9 mouse cellular contexts compared by ENCODE assay signal in genomic region chr9:52678839-52679215, GRCm38 (mm10). TPM values are rescaled to one million over a fixed set of nuclear protein-coding genes. Genes with fewer than 3 reads are reported as not detected.
DNase-seq lines count a peak whose midpoint lies in the region; ATAC-seq and TF ChIP-seq lines count a peak whose summit lies in the region.
"Had no signal": no experiment of that assay in that cellular context is flagged by ENCODE, and none has a peak within 500 bp of the region (broad histone marks: within the 10 kb centered on the region; RNA-seq: fewer than 3 reads in every experiment).

No protein-coding gene starts in this region.

- WGBS in neural tube, embryonic 11.5 days, result 1% methylated on average over 10 of the region's 10 CpGs
- WGBS in limb, embryonic 13.5 days, result under 1% methylated on average over 10 of the region's 10 CpGs
- 2% methylated on average over 10 of the region's 10 CpGs for WGBS in stomach, postnatal 0 days

- no peaks in the 10 kb centered on the region for H3K9me3 ChIP-seq in neural tube, embryonic 11.5 days (ENCODE audit: control insufficient read depth, low read length)
- no peaks in the 10 kb centered on the region for H3K9me3 ChIP-seq in limb, embryonic 13.5 days
- H3K9me3 ChIP-seq in stomach, postnatal 0 days (ENCODE audit: control insufficient read depth, low read length), result no peaks in the 10 kb centered on the region

- no peak for TF ChIP-seq EP300 in stomach, postnatal 0 days (optimal IDR thresholded peaks at IDR 0.05)

- H3K36me3 ChIP-seq in neural tube, embryonic 11.5 days (ENCODE audit: control insufficient read depth, insufficient read depth, low read length), result no peaks in the 10 kb centered on the region
- H3K36me3 ChIP-seq in limb, embryonic 13.5 days, result no peaks in the 10 kb centered on the region
- no peaks in the 10 kb centered on the region for H3K36me3 ChIP-seq in stomach, postnatal 0 days (ENCODE audit: control insufficient read depth, insufficient read depth, low read length)

- H3K27me3 ChIP-seq in neural tube, embryonic 11.5 days (ENCODE audit: control insufficient read depth, insufficient read depth, low read length), result peaks cover 30% of the 10 kb centered on the region
- peaks cover 76% of the 10 kb centered on the region for H3K27me3 ChIP-seq in limb, embryonic 13.5 days
- peaks cover 6% of the 10 kb centered on the region; the same call in 1 of the 2 replicates for H3K27me3 ChIP-seq in stomach, postnatal 0 days (ENCODE audit: control insufficient read depth, insufficient read depth, low read length)

- no peak overlapping the region for H3K27ac ChIP-seq in neural tube, embryonic 11.5 days (ENCODE audit: low read depth, low read length)
- H3K27ac ChIP-seq in limb, embryonic 13.5 days, result no peak overlapping the region
- H3K27ac ChIP-seq in stomach, postnatal 0 days (replicated peaks), result no peak overlapping the region
- H3K27ac ChIP-seq: liver, embryonic 14.5 days had no signal

- no peak for ATAC-seq in neural tube, embryonic 11.5 days (ENCODE audit: insufficient read depth, low FRiP score, low TSS enrichment)
- no peak for ATAC-seq in limb, embryonic 13.5 days (ENCODE audit: low FRiP score, low read depth)
- 0 out of 2 replicates have a peak, but pooled peaks have one; percentile 38 for ATAC-seq in stomach, postnatal 0 days (ENCODE audit: low FRiP score, low TSS enrichment)
- no peak for ATAC-seq in frontal cortex, adult (ENCODE audit: low TSS enrichment)

- peak overlapping the region; percentile 47 for H3K4me3 ChIP-seq in neural tube, embryonic 11.5 days (ENCODE audit: low read depth, low read length)
- H3K4me3 ChIP-seq in limb, embryonic 13.5 days, result peak overlapping the region; percentile 48
- peak overlapping the region; percentile 29; the same call in 1 of the 2 replicates for H3K4me3 ChIP-seq in stomach, postnatal 0 days (ENCODE audit: low read depth, low read length)

- peak overlapping the region; percentile 44 for H3K9ac ChIP-seq in neural tube, embryonic 11.5 days (ENCODE audit: low read length)
- no peak overlapping the region; the same call in 1 of the 2 replicates for H3K9ac ChIP-seq in limb, embryonic 13.5 days
- no peak overlapping the region for H3K9ac ChIP-seq in stomach, postnatal 0 days (ENCODE audit: low read length)
- H3K9ac ChIP-seq: liver, embryonic 14.5 days had no signal

- TF ChIP-seq CTCF in stomach, postnatal 0 days (IDR thresholded peaks at IDR 0.05; ENCODE audit: low read depth), result no peak

- H3K4me1 ChIP-seq in neural tube, embryonic 11.5 days (ENCODE audit: control insufficient read depth, insufficient read depth, low read length), result peaks cover 8% of the 10 kb centered on the region
- peaks cover 22% of the 10 kb centered on the region for H3K4me1 ChIP-seq in limb, embryonic 13.5 days
- no peaks in the 10 kb centered on the region for H3K4me1 ChIP-seq in stomach, postnatal 0 days (replicated peaks; ENCODE audit: control insufficient read depth, insufficient read depth)

- peak; percentile 1 for DNase-seq in cerebellum, adult 11 months
- no peak for DNase-seq in cerebellum, adult 11-12 months
- no peak for DNase-seq in neural tube, embryonic 11.5 days (ENCODE audit: low spot score)
- DNase-seq in neural tube, embryonic 10.5 days (ENCODE audit: extremely low spot score, low spot score), result no peak
- DNase-seq in stomach, postnatal 0 days (ENCODE audit: low spot score), result no peak
- no peak for DNase-seq in lung, postnatal 4 days

- H3K4me2 ChIP-seq in neural tube, embryonic 11.5 days (ENCODE audit: low read depth), result peak overlapping the region; percentile 80
- H3K4me2 ChIP-seq in limb, embryonic 13.5 days (replicated peaks), result peak overlapping the region; percentile 81
- H3K4me2 ChIP-seq in stomach, postnatal 0 days (replicated peaks; ENCODE audit: low read depth), result peak overlapping the region; percentile 50

RNA-seq across cellular contexts. Expression of gene AI593442, which starts 0.8 kb away (rescaled TPM):
- 3.3 and 4.1 TPM in 2 replicates for polyA plus RNA-seq in neural tube, embryonic 11.5 days (2014; fragmentation: Nextera tagmentation; extraction: Ambion mirVana)
- polyA plus RNA-seq in limb, embryonic 13.5 days (2015; fragmentation: Nextera tagmentation; extraction: Ambion mirVana), result 2.5 and 4.0 TPM in 2 replicates
- polyA plus RNA-seq in stomach, postnatal 0 days (2015; fragmentation: Nextera tagmentation; extraction: Ambion mirVana), result 0.50 and 0.57 TPM in 2 replicates
